Mouse (Mus musculus): ENCODE data around the gene Adra1d.

Gene Adra1d

GRCm38 (mm10) chr2:131541686-131542085, 20.4 kb downstream of the Adra1d start:
- DNase-seq (ENCODE audit: low spot score in 2 of 2): no peak

DNA sequence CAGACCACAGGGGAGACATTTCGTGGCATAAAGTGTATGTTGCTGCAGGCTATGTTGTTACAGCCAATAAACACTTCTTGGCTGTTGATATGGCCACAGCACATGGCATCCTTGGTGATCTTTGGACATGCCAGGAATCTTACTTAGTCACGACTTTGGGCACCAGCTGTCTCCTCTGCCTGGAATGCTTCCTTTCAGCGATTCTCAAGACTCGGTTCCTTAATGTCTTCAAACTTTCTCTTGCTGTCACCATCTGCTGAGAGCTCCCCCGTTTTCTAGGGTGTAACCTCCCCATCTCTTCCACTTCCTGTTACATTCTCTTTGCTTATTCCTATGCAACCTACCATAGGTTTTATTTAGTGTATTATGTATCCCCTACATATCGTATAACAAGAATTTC, 22.3 kb downstream of the Adra1d start:
- DNase-seq (ENCODE audit: low spot score in 2 of 2): no peak

DNA sequence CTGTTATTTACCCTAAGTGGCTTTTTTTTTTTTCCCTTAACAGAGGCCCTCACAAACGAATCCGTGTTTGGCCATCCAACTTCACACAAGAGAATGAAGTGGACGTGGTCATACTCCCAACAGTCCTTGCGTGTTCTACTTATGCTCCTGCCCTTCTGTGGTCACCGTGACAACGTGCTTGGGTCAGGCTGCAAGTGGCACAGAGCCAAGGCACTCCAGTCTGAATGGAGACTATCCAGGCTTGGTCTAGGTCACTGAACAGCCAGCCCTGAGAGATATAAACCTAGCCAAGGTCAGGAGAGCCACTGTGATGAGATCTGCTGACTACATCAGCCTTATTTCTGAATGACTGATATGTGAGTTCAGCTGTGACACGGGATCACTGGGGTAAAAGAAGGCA, 23.7 kb downstream of the Adra1d start:
- no peak for DNase-seq (ENCODE audit: low spot score in 2 of 2)

DNA sequence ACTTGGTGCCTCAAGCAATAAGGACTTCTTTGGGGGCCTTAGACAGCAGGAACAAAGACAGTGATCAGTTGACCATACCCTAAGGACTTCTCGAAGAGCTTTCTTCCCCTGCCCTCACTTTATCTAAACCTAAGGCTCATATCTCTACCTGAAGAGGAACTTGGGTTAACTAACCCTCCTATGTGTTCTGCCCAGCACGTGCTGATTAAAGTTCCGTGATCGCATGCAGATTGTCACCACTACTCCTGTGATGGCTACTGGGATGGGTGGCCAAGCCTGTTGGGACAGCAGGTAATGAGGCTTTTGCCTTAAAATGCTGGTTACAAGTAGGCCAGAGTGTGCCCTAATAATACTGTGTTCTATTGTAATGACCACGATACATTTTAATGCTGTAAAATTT, 26.9 kb downstream of the Adra1d start:
- no peak for DNase-seq (ENCODE audit: low spot score in 2 of 2)

GRCm38 (mm10) chr2:131531271-131531670, 30.8 kb downstream of the Adra1d start:
- no peak for DNase-seq (ENCODE audit: low spot score in 2 of 2)

GRCm38 (mm10) chr2:131530623-131531008, 31.5 kb downstream of the Adra1d start:
- DNase-seq (ENCODE audit: low spot score in 2 of 2): peak; percentile 56 to 82

GRCm38 (mm10) chr2:131529898-131530622, 32.0 kb downstream of the Adra1d start:
- DNase-seq (ENCODE audit: low spot score in 2 of 2): peak; percentile 59 to 77

DNA sequence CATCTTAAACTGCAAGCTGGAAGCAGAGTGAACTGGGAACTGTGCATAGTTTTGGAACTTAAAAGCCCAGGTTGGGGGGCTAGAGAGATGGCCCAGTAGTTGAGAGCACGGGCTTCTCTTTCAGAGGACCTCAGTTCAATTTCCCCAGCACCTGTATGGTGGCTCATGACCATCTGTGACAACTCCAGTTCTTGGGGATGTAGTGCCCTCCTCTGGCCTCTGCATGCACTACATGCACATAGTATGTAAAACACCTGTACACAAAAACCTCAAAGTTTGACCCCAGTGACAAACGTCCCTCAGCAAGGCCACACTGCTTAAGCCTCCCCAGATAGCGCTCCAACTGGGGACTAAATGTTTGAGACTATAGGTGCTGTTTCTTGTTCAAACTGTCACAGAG, 35.0 kb downstream of the Adra1d start:
- peak; percentile 60 to 81 for DNase-seq (ENCODE audit: low spot score in 2 of 2)

DNA sequence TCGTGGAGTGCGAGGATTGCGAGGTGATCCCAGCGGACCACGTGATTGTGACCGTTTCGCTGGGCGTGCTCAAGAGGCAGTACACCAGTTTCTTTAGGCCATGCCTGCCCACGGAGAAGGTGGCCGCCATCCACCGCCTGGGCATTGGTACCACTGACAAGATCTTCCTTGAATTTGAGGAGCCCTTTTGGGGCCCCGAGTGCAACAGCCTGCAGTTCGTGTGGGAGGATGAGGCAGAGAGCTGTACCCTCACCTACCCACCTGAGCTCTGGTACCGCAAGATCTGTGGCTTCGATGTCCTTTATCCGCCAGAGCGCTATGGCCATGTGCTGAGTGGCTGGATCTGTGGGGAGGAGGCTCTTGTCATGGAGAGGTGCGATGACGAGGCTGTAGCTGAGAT, 41.3 kb downstream of the Adra1d start:
- no peak for DNase-seq (ENCODE audit: low spot score in 2 of 2)

DNA sequence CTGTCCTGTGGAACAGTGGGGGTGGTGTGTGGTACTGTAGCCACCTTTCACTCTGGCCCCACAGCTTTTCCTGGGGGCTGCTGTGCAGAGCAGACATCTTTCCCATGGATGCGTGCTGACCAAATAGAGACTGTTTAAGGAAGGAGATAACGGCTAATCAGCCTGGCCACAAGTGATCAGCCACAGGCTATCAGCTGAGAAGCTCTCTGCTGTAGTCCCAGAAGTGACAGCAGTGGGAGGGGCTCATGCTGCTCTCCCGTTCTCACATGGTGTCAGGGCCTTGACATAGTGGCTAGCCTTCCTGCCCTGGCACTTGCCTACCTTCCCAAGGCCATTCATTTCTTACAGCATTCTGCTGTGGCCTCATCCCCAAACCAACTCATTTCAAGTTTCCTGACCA, 43.3 kb downstream of the Adra1d start:
- DNase-seq (ENCODE audit: low spot score in 2 of 2): no peak

DNA sequence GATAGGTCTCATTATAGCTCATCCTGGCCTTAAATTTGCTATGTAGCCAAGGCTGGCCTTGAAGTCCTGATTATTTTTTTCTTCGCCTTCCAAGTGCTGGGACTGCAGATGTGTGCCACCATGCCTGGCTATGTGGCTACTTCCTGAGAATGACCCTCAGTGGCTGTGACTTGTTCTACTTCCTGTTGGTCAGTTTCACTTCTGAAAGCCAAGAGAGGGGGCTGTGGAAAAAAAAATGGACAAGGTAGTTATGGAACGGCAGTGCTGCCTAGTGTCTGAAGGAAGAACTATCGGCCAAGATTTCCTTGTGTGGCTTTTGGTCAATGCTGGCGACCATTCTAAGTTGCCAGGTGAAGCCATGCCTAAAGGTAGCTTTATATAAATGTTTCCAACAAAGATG, 44.5 kb downstream of the Adra1d start:
- DNase-seq (ENCODE audit: low spot score in 2 of 2): no peak

- DNase-seq (ENCODE audit: low spot score in 2 of 2): no peak
Observed at GRCm38 (mm10) chr2:131514055-131514621, 47.9 kb downstream of the Adra1d start.

DNA sequence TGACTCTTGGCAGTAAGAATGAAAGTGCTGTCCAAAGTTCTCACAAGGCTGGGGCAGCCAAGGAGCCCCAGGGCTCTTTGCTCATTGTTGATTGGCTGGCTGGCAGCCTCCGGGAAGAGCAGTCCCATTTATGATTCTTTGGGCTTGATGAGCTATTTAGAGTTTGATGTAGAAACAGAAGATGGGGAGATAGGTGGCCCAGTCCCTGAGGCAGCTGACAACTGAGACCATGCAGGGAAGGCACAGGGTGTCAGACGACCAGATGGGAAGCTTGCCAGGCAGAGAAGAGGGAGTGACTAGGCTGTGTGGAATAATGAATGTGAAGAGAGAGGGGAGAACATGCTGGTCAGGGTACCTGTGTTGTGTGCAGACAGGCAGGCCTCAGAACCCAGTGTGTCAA, 48.6 kb downstream of the Adra1d start:
- DNase-seq (ENCODE audit: low spot score in 2 of 2): no peak

- DNase-seq (ENCODE audit: low spot score in 2 of 2): no peak
Observed at GRCm38 (mm10) chr2:131510531-131510930, 51.6 kb downstream of the Adra1d start.

DNA sequence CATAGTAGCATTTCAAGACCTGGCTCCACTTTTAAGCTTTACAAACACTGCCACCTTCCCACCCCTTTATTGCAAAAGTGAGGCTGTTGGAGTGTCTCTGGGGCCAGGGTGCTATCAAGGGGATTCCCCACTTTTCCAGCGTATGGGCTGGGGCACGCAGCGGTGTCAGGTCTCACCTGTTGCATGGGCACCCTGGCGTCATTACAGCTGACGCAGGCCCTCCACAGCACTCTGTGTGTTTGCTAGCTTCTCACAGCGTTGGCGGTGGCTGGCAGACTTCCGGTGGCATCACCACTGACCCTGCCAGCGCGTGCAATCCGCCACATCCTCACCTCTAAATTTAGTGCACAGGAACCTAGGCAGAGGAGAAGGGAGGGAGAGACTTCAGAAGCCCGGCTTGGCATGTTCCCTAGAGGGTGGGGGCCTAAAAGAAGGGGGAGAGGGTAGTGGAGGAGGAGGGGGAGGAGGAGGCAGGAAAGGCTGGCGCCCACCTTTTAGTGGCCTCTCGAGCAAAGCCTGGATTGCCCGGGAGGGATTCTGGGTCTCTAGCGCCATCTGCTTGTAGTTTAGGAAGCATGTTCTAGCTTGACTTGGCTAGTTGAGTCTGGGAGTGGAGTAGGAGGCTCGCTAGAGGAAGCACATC, 52.3 kb downstream of the Adra1d start:
- DNase-seq (ENCODE audit: low spot score in 2 of 2): peak; percentile 56 to 79

DNA sequence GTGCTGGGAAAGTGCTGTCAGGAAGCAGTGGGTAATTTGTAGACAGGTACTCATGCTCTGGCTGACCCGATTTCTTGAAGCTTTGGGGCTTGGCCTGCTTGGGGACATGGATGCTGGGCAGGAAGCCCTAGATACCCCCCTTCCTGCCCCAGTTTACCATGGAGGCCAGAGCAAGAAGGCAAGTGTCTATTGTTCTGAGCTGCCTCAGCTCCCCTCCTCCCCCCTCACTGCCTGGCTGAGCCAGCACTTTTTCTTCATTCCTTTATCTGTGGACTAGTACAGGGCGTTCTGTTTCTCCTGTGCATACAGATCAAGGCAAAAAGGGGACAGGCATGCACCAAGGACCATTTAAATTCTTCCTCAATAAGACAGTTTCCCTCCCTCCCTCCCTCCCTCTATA, 53.6 kb downstream of the Adra1d start:
- no peak for DNase-seq (ENCODE audit: low spot score in 2 of 2)

- DNase-seq (ENCODE audit: low spot score in 2 of 2): no peak
Observed at GRCm38 (mm10) chr2:131506358-131506757, 55.7 kb downstream of the Adra1d start.

GRCm38 (mm10) chr2:131505431-131505830, 56.7 kb downstream of the Adra1d start:
- no peak for DNase-seq (ENCODE audit: low spot score in 2 of 2)

GRCm38 (mm10) chr2:131502561-131502960, 59.5 kb downstream of the Adra1d start:
- DNase-seq (ENCODE audit: low spot score in 2 of 2): no peak

DNA sequence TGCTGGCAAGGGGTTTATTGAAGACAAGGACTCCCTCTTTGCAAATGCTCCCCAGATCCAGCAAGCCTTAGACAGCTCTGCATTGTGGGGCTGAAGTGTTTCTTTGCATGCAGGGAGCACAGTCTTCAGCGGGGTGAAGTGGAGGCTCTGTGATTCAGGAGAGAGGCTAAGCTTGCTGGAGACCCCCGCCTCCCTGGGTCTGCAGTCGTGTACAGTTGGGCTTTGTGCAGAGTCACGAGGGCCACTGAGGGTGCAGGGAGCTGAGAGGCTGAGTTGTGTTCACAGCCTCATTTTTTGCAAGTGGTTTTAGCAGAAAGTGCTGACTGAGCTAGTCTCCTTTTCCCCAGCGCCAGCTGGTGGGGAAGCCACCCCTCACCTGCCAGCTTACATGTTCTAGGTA, 60.2 kb downstream of the Adra1d start:
- DNase-seq (ENCODE audit: low spot score in 2 of 2): no peak

DNA sequence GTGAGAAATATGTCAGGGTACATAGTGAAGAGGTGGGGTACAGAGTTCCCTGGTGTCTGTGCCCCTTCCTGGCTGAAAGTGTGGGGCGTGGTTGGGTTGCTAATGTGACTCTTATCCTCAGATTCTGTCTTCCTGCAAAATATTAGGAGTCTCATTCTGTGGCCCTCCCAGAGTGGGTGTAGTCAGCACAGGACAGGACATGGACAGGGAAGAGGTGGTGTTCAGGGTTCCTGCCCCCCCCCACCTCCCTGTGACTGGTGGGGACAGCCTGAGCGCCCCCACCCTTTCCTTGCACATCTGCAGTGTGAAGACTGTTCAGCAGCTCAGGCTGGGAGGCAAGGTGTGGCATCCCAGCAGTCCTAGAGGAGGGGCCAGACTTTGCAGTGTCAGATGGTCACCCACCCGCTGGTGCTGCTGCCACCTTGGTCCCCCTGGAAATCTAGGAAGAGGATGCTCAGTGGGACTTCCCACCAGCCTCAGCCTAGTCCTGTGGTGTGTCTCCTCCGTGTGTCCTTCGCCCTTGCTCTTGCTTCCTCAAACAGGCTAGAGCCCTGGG, 62.7 kb downstream of the Adra1d start:
- DNase-seq (ENCODE audit: low spot score in 2 of 2): no peak

DNA sequence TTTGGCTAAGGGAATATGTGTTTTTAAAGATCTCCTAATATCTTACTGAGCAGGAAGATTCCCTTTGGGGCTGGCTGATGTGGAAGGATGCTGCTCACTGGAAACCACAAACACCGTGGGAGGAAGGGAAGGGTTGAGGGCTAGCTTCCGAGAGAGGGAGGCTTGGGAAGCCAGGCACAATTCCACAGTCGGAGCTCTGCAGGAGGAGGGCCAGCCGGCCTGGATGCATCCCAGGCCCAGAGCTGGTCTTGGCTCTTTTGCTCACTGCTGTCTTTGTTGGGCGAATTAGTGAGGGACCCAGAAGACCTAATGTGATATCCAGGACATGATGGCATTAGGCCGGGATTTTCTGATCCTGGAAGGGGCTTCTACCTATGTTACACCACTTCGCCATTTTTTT, 63.9 kb downstream of the Adra1d start:
- no peak for DNase-seq (ENCODE audit: low spot score in 2 of 2)

Data from spleen, postnatal 4 days (tissue).